Mouse (Mus musculus): ENCODE measurements around the gene Wdr90. TPM values are rescaled to one million over a fixed set of nuclear protein-coding genes. Genes with fewer than 3 reads are reported as not detected.
"Not testable (repeated sequence)": the region's sequence is repeated elsewhere in the genome, so short reads cannot be mapped to it uniquely, and the experiment has no call there.

The Wdr90 gene
- polyA plus RNA-seq, 1 experiment from 2014 or later: 10.2 TPM

GRCm38 (mm10) chr17:25876347-25876915, 15.1 kb upstream of the Wdr90 start:
- H3K36me3 ChIP-seq: peaks cover 17% of the 10 kb centered on the region
- peak overlapping the region; percentile 91 for H3K27ac ChIP-seq
- H3K4me3 ChIP-seq (replicated peaks): peak overlapping the region; percentile 84
- ATAC-seq (ENCODE audit: low read depth): no peak
- H3K27me3 ChIP-seq: no peaks in the 10 kb centered on the region
- H3K4me1 ChIP-seq (replicated peaks): peaks cover 59% of the 10 kb centered on the region
- H3K4me2 ChIP-seq: peak overlapping the region; percentile 93
- peak overlapping the region; percentile 83 for H3K9ac ChIP-seq
- DNase-seq: no peak
- WGBS (ENCODE audit: insufficient replicate concordance): 60% methylated on average over 10 of the region's 10 CpGs
- H3K9me3 ChIP-seq (replicated peaks): no peaks in the 10 kb centered on the region

DNA sequence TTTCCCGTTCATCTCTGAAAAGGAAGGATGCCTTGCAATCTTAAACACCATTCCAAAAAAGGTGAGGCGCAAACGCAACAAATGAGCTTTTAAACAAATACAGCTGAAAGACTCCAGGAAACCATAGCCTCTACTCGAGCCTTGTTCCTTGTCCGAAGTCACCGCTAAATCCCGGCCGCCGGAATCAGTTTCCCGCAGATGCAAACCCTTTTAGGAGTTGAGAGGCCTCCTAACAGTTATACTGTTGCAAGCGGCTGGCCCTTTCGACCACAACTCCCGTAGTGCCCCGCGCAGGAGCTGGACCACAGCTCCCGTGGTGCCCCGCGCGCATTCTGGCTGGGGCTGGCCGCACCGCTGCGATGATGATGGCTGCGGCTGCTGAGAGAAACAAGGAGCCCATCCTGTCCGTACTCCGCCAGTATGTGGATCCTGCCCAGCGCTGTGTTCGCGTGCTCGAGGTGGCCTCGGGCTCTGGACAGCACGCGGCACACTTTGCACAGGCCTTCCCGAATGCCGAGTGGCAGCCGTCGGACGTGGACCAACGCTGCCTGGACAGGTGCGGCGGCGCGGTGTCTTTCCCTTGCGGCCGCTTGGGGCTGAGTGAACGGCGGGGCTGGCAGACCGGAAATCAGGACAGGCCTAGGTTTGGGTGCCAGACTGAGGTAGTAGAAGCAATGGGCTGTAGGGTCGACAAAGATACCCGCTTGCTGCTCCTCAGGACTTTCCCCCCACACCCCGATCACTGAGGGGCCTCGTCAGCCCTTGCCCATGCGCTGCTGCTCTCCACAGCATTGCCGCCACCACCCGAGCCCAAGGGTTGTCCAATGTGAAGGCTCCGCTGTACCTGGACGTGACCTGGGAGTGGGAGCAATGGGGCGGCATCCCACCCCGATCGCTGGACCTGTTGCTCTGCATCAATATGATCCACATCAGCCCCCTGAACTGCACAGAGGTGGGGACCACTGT, 14.2 kb upstream of the Wdr90 start:
- Histone ChIP-seq H3K36me3 (peaks cover 17% of the 10 kb centered on the region), H3K27ac (peak overlapping the region; percentile 91), H3K9ac (peak overlapping the region; percentile 83), H3K4me2 (peak overlapping the region; percentile 93), H3K9me3 (replicated peaks) (no peaks in the 10 kb centered on the region), H3K4me1 (replicated peaks) (peaks cover 49% of the 10 kb centered on the region), H3K27me3 (no peaks in the 10 kb centered on the region), H3K4me3 (replicated peaks) (peak overlapping the region; percentile 84)
- 1% methylated on average over 59 of the region's 59 CpGs for WGBS (ENCODE audit: insufficient replicate concordance)
- ATAC-seq (ENCODE audit: low read depth) (peak; percentile 85), DNase-seq (peak; percentile 84)

DNA sequence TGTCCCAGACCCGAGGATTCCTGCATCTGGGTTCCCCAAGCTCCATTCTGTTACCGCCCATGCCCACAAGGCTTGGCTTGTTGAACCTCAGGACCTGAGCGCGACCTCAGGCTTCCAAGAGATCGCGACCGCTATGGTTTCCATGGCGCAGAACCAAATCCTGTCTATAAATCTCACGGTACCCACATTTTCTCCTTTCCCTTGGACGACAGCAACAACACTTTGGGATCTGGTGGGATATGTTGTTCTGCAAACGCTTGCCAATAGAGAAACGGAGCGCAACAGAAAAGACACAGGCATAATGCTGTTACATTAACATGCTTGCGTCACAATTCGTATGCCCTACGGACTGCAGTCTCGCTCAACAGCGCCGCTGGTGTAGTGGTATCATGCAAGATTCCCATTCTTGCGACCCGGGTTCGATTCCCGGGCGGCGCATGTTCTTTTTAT, 13.4 kb upstream of the Wdr90 start, which contains the start of gene Mettl26:
Gene Mettl26, plus strand, starts transcription at position 354 of the 450 bp plus-strand sequence.
- WGBS (ENCODE audit: insufficient replicate concordance): 1% methylated on average over 25 of the region's 25 CpGs
- DNase-seq (peak; percentile 84), ATAC-seq (ENCODE audit: low read depth) (peak; percentile 66)
- Histone ChIP-seq H3K9ac (peak within 1 kb of the TSS; percentile 83), H3K4me3 (replicated peaks) (peak within 1 kb of the TSS; percentile 84), H3K27me3 (no peaks in the 10 kb centered on the region), H3K9me3 (replicated peaks) (no peaks in the 10 kb centered on the region), H3K27ac (peak within 1 kb of the TSS; percentile 91), H3K36me3 (peaks cover 17% of the 10 kb centered on the region), H3K4me2 (peak within 1 kb of the TSS; percentile 93), H3K4me1 (replicated peaks) (peaks cover 43% of the 10 kb centered on the region)

GRCm38 (mm10) chr17:25874148-25874720, 12.9 kb upstream of the Wdr90 start:
- Histone ChIP-seq H3K36me3 (peaks cover 17% of the 10 kb centered on the region), H3K9ac (peak overlapping the region; percentile 83), H3K27ac (peak overlapping the region; percentile 91), H3K4me3 (replicated peaks) (peak overlapping the region; percentile 84), H3K27me3 (no peaks in the 10 kb centered on the region), H3K4me1 (replicated peaks) (peaks cover 38% of the 10 kb centered on the region), H3K4me2 (peak overlapping the region; percentile 93), H3K9me3 (replicated peaks) (no peaks in the 10 kb centered on the region)
- WGBS (ENCODE audit: insufficient replicate concordance): 10% methylated on average over 14 of the region's 14 CpGs
- DNase-seq (no peak), ATAC-seq (ENCODE audit: low read depth) (no peak)

DNA sequence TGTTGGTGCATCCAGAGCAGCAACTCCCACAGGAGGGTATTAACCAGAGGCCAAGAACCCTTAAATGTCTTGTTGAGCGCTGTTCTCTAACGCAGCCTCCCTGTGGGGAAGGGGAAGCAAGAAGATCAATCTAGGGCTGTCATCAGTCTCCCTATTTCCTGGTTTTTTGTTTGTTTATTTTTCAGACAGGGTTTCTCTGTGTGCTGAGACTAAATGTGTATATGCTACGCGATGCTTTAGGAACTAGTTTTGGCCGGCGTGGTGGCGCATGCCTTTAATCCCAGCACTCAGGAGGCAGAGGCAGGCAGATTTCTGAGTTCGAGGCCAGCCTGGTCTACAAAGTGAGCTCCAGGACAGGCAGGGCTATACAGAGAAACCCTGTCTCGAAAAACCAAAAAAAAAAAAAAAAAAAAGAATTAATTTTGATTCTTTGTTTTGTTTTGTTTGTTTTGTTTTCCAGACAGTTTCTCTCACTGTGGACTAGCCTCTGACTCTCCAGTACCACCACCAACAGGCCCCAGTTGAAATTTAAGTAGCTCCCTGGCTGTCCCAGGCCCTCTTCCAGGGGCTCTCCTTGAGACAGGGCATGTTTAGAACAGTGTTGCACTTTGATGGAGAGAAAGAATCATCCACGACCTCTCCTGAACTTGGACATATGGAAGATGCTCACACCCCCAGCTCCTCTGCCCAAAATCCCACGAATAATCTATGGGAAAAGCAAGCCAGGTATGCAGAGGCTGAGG, 12.3 kb upstream of the Wdr90 start:
- 73% methylated on average over 11 of the region's 11 CpGs for WGBS (ENCODE audit: insufficient replicate concordance)

GRCm38 (mm10) chr17:25872676-25873075, 11.4 kb upstream of the Wdr90 start:
- 69% methylated on average over 3 of the region's 3 CpGs for WGBS (ENCODE audit: insufficient replicate concordance)
- Histone ChIP-seq H3K9ac (no peak overlapping the region), H3K4me1 (replicated peaks) (peaks cover 44% of the 10 kb centered on the region), H3K4me2 (no peak overlapping the region), H3K4me3 (replicated peaks) (no peak overlapping the region), H3K27ac (no peak overlapping the region), H3K36me3 (peaks cover 2% of the 10 kb centered on the region), H3K27me3 (no peaks in the 10 kb centered on the region), H3K9me3 (replicated peaks) (no peaks in the 10 kb centered on the region)
- ATAC-seq (ENCODE audit: low read depth) (no peak), DNase-seq (no peak)

More for the DNA sequence above, 12.3 kb upstream of the Wdr90 start:
- Histone ChIP-seq H3K9ac (peak overlapping the region; percentile 83), H3K27ac (no peak overlapping the region; the same call in 1 of the 2 replicates), H3K4me1 (replicated peaks) (peaks cover 40% of the 10 kb centered on the region), H3K4me3 (replicated peaks) (peak overlapping the region; percentile 84), H3K4me2 (peak overlapping the region; percentile 93), H3K9me3 (replicated peaks) (no peaks in the 10 kb centered on the region), H3K36me3 (peaks cover 11% of the 10 kb centered on the region), H3K27me3 (no peaks in the 10 kb centered on the region)
- DNase-seq (no peak), ATAC-seq (ENCODE audit: low read depth) (no peak)

- not testable (repeated sequence) for H3K4me2 ChIP-seq; H3K27ac ChIP-seq; DNase-seq; ATAC-seq (ENCODE audit: low read depth); H3K4me3 ChIP-seq (replicated peaks); H3K36me3 ChIP-seq; H3K9me3 ChIP-seq (replicated peaks); H3K9ac ChIP-seq; H3K27me3 ChIP-seq
- peaks cover 47% of the 10 kb centered on the region for H3K4me1 ChIP-seq (replicated peaks)
These were observed 10.3 kb upstream of the Wdr90 start for GRCm38 (mm10) chr17:25871566-25871965.

- no peaks in the 10 kb centered on the region for H3K27me3 ChIP-seq
- no peak overlapping the region for H3K4me3 ChIP-seq (replicated peaks)
- peaks cover 5% of the 10 kb centered on the region; the same call in 1 of the 2 replicates for H3K36me3 ChIP-seq
- no peak overlapping the region for H3K9ac ChIP-seq
- DNase-seq (no peak), ATAC-seq (ENCODE audit: low read depth) (no peak)
- H3K4me2 ChIP-seq: no peak overlapping the region
- H3K27ac ChIP-seq: no peak overlapping the region
- no peaks in the 10 kb centered on the region for H3K9me3 ChIP-seq (replicated peaks)
- peaks cover 45% of the 10 kb centered on the region for H3K4me1 ChIP-seq (replicated peaks)
- WGBS (ENCODE audit: insufficient replicate concordance): 75% methylated on average over 2 of the region's 2 CpGs
These were observed 8.7 kb upstream of the Wdr90 start for GRCm38 (mm10) chr17:25869954-25870353.

- 82% methylated on average over 8 of the region's 8 CpGs for WGBS (ENCODE audit: insufficient replicate concordance)
- ATAC-seq (ENCODE audit: low read depth) (no peak), DNase-seq (no peak)
- H3K9me3 ChIP-seq (replicated peaks): no peaks in the 10 kb centered on the region
- H3K36me3 ChIP-seq: peaks cover 9% of the 10 kb centered on the region; the same call in 1 of the 2 replicates
- H3K4me3 ChIP-seq (replicated peaks): no peak overlapping the region
- no peak overlapping the region for H3K27ac ChIP-seq
- no peak overlapping the region for H3K4me2 ChIP-seq
- peaks cover 43% of the 10 kb centered on the region for H3K4me1 ChIP-seq (replicated peaks)
- H3K27me3 ChIP-seq: no peaks in the 10 kb centered on the region
- no peak overlapping the region for H3K9ac ChIP-seq
These were observed 8.2 kb upstream of the Wdr90 start for GRCm38 (mm10) chr17:25869498-25869897.

DNA sequence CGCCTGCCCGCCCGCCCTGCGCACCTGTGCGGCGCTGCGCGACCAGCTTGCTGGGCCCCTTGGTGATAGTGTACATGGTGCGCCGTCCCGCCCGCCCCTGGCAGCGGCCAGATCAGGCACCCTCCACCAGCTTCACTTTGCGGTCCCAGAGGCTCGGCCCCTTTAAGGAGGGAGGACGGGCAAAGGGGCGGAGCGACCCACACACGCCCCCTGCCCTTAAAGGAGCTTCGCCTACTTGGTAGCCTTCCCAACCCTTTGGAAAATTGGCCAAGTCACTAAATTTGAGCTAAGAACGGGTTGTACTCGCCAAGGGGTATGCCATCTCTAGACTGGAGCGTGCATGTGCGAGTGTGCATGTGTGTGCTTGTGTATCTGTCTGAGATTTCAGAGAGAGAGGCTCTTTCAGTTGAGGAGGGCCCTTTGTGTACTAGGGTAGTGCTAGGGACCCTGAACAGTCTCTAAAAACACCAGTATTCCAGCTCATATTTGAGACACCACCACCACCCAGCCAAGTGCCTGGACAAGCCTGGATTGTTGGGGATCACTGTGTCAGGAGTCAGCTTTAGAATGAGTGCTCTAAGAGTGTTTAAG, 7.4 kb upstream of the Wdr90 start, which contains the start of gene Mcrip2:
Gene Mcrip2, minus strand, starts transcription at position 164 of the 591 bp plus-strand sequence.
- Histone ChIP-seq H3K4me3 (replicated peaks) (peak within 1 kb of the TSS; percentile 74), H3K36me3 (peaks cover 17% of the 10 kb centered on the region), H3K27me3 (no peaks in the 10 kb centered on the region), H3K9ac (peak within 1 kb of the TSS; percentile 80), H3K27ac (peak within 1 kb of the TSS; percentile 74), H3K4me2 (peak within 1 kb of the TSS; percentile 90), H3K4me1 (replicated peaks) (peaks cover 35% of the 10 kb centered on the region), H3K9me3 (replicated peaks) (no peaks in the 10 kb centered on the region)
- DNase-seq (peak; percentile 65), ATAC-seq (ENCODE audit: low read depth) (peak; percentile 75)
- 0% methylated on average over 24 of the region's 24 CpGs for WGBS (ENCODE audit: insufficient replicate concordance)
